Mouse (Mus musculus) lung, embryonic 15.5 days (tissue): ENCODE measurements around the gene Tkt. TPM values are rescaled to one million over a fixed set of nuclear protein-coding genes. Genes with fewer than 3 reads are reported as not detected.
"Not testable (repeated sequence)": the region's sequence is repeated elsewhere in the genome, so short reads cannot be mapped to it uniquely, and the experiment has no call there.

Source experiments
- ATAC-seq: fragments of 200-750 bp; cut with Nextera tagmentation; 2 replicates; pipeline ENCODE4 v1.8.0; 2017; ENCODE audit warnings: moderate number of reproducible peaks, borderline replicate concordance; ENCODE audit not compliant: low FRiP score, low TSS enrichment; ENCODE audit errors: extremely low read depth
- H3K27ac ChIP-seq: fragments of 300-500 bp; sonication (generic); 2 replicates; pipeline ENCODE4 v1.5.1; 2015; ENCODE audit warnings: moderate library complexity, mild to moderate bottlenecking, inconsistent platforms
- H3K27me3 ChIP-seq: fragments of 300-500 bp; sonication (generic); 2 replicates; pipeline ENCODE4 v1.6.1; 2015; ENCODE audit warnings: inconsistent platforms
- H3K36me3 ChIP-seq: fragments of 300-500 bp; sonication (generic); 2 replicates; pipeline ENCODE4 v1.6.1; 2015; ENCODE audit warnings: inconsistent platforms
- H3K4me1 ChIP-seq: fragments of 300-500 bp; sonication (generic); 2 replicates; pipeline ENCODE4 v1.6.1; 2015; ENCODE audit warnings: inconsistent platforms
- H3K4me2 ChIP-seq: fragments of 300-500 bp; sonication (generic); 2 replicates; pipeline ENCODE4 v1.6.1; 2015; ENCODE audit warnings: inconsistent platforms, mild to moderate bottlenecking, moderate library complexity
- H3K4me3 ChIP-seq: fragments of 300-500 bp; sonication (generic); 2 replicates; pipeline ENCODE4 v1.5.1; 2015; ENCODE audit warnings: mild to moderate bottlenecking, inconsistent platforms
- H3K9ac ChIP-seq: fragments of 300-500 bp; sonication (generic); 2 replicates; pipeline ENCODE4 v1.6.1; 2015; ENCODE audit warnings: inconsistent platforms
- H3K9me3 ChIP-seq: fragments of 300-500 bp; sonication (generic); 2 replicates; pipeline ENCODE4 v1.6.1; 2016; ENCODE audit warnings: inconsistent platforms
- WGBS: fragments of 180-500 bp; shearing (Covaris S2); methylation state at CpG from one replicate; pipeline ENCODE4 v1.1.7; 2015; 5-methylcytosine and 5-hydroxymethylcytosine counted together
- polyA plus RNA-seq: library from polyadenylated mRNA; unstranded; fragments of >200 nt; fragmentation: Nextera tagmentation; extraction: Ambion mirVana; gene quantifications from 2 replicates; pipeline ENCODE4 v1.2.1, GENCODE M21; 2015

Tkt gene
- polyA plus RNA-seq, 1 experiment from 2014 or later: 289 TPM

GRCm38 (mm10) chr14:30573983-30574584, 25.9 kb downstream of the Tkt start:
- H3K9ac ChIP-seq: no peak overlapping the region
- H3K4me1 ChIP-seq: peaks cover 16% of the 10 kb centered on the region

DNA sequence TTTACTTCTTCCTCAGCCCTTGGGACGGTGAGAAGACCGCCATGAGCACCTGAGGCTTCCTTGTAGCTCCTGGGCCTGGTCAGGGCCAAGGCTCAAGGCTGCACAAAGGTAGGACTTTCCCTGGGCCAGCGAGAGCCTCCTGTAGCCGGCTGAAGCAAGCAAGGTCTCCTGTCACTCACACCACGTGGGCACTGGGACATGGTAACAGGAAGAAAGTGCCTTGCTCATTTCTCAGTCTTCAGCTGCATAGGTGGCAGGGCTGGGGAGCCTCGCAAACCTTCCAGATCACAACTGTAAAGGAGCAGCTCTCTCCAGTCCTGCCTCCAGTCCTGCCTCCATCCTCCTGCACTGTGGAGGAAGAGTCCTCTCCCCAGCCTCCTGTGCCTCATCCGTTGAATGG, 27.6 kb downstream of the Tkt start:
- peaks cover 47% of the 10 kb centered on the region for H3K36me3 ChIP-seq
- 0 out of 2 replicates have a peak overlapping the region, but pooled peaks have one; percentile 7 for H3K9ac ChIP-seq
- H3K4me1 ChIP-seq: peaks cover 19% of the 10 kb centered on the region

More at GRCm38 (mm10) chr14:30573983-30574584, 25.9 kb downstream of the Tkt start:
- WGBS: 60% methylated on average over 6 of the region's 6 CpGs
- Histone ChIP-seq H3K4me3 (no peak overlapping the region), H3K36me3 (peaks cover 63% of the 10 kb centered on the region), H3K27me3 (no peaks in the 10 kb centered on the region), H3K4me2 (no peak overlapping the region), H3K9me3 (no peaks in the 10 kb centered on the region), H3K27ac (no peak overlapping the region)
- ATAC-seq: peak; percentile 47; the same call in 1 of the 2 replicates

DNA sequence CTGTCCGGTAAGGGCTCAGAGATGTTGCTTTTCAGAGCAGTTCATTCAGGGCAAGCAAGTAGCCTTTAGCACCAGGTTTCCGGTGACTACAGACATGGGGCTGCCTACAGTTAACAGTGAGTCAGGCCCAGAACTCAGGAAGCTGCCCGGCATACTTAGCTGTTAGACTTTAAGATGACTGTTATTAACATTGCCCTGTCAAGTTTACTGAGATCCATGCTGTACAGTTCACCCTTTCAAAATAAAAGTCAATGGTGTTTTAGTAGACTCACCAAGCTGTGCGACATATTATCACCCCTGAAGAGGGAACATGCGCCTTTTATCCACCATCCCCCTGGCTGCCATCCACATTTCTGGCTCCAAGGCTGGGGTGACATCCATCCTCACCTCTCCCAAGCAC, 28.1 kb downstream of the Tkt start:
- ATAC-seq: no peak; the same call in 1 of the 2 replicates
- H3K4me2 ChIP-seq: no peak overlapping the region
- no peak overlapping the region for H3K9ac ChIP-seq
- 28% methylated on average over 5 of the region's 5 CpGs for WGBS
- H3K4me3 ChIP-seq: no peak overlapping the region
- H3K36me3 ChIP-seq: peaks cover 43% of the 10 kb centered on the region
- H3K27ac ChIP-seq: no peak overlapping the region
- H3K4me1 ChIP-seq: peaks cover 19% of the 10 kb centered on the region
- no peaks in the 10 kb centered on the region for H3K9me3 ChIP-seq
- H3K27me3 ChIP-seq: no peaks in the 10 kb centered on the region

More for the DNA sequence above, 27.6 kb downstream of the Tkt start:
- H3K4me2 ChIP-seq: no peak overlapping the region
- no peak overlapping the region for H3K4me3 ChIP-seq
- H3K27me3 ChIP-seq: no peaks in the 10 kb centered on the region
- 64% methylated on average over 7 of the region's 7 CpGs for WGBS
- H3K9me3 ChIP-seq: no peaks in the 10 kb centered on the region
- ATAC-seq: no peak
- H3K27ac ChIP-seq: no peak overlapping the region

DNA sequence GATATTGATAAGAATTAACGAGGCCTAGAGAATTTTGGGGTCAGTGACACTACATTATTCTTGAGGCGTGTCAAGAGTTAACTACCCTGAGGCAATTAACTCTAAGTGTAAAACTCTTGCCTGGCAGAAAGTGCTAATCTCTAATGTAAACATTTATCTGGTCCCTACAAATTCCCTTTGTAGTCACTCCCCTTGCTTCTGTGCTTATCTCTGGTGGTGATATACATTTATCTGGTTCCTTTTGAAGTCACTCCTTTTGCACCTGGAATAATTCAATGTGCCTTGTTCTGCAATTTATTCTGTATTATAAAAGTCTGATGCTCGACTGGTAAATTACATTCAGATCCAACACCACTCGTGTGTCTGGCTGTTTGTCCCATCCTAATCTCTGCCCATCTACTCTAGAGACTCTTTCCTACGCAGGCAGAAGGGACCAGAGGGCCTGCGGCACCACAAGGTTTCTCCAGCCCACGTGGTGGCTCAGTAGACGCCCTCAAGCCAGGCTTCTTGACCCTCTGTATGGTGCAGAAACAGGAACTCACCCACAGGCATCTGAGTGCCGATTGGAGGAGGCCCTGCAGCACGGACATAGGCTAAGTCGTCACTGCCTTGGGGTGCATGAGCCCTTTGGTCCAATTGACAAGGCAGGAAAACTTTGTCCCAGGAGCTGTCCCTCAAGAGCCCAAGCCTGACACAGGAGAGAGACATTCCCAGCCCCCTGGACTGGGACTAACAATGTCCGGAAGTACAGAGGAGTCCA, 29.3 kb downstream of the Tkt start:
- H3K4me1 ChIP-seq: peaks cover 19% of the 10 kb centered on the region
- not testable (repeated sequence) for H3K4me2 ChIP-seq, H3K4me3 ChIP-seq, ATAC-seq, H3K27me3 ChIP-seq, H3K27ac ChIP-seq, H3K9ac ChIP-seq, H3K9me3 ChIP-seq
- H3K36me3 ChIP-seq: peaks cover 30% of the 10 kb centered on the region
- 13% methylated on average over 10 of the region's 12 CpGs for WGBS

- Histone ChIP-seq H3K36me3 (peaks cover 16% of the 10 kb centered on the region; the same call in 1 of the 2 replicates), H3K4me3 (no peak overlapping the region), H3K4me1 (peaks cover 21% of the 10 kb centered on the region), H3K27me3 (no peaks in the 10 kb centered on the region), H3K27ac (no peak overlapping the region), H3K9ac (no peak overlapping the region), H3K9me3 (no peaks in the 10 kb centered on the region), H3K4me2 (no peak overlapping the region)
- WGBS: 64% methylated on average over 5 of the region's 5 CpGs
- ATAC-seq: no peak
Measured at GRCm38 (mm10) chr14:30579180-30579579, 31.0 kb downstream of the Tkt start.

DNA sequence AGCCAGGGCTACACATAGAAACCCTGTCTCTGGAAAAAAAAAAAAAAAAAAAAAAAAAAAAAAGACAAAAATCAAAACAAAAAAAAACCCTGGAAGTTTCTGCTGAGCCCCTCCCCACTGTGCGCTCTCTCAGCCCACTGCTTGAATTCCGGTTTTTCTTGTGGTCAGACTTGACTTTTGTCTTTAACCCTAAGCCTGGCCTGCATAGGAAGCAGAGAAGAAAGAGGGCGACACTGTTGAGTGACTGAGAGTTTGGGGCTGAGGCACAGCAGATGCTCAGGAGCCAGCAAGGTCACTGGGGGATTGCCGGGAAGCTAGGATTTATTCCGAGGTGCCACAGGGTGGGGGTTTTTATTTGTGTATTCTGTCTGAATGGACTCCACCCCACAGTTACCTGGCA, 31.7 kb downstream of the Tkt start:
- 30% methylated on average over 5 of the region's 5 CpGs for WGBS
- Histone ChIP-seq H3K4me3 (no peak overlapping the region), H3K36me3 (peaks cover 10% of the 10 kb centered on the region; the same call in 1 of the 2 replicates), H3K27me3 (no peaks in the 10 kb centered on the region), H3K9ac (no peak overlapping the region), H3K4me1 (peaks cover 28% of the 10 kb centered on the region), H3K9me3 (no peaks in the 10 kb centered on the region), H3K4me2 (no peak overlapping the region), H3K27ac (no peak overlapping the region)
- ATAC-seq: no peak

- no peak overlapping the region for H3K9ac ChIP-seq
- H3K9me3 ChIP-seq: no peaks in the 10 kb centered on the region
- no peak overlapping the region for H3K4me2 ChIP-seq
- no peak for ATAC-seq
- H3K36me3 ChIP-seq: no peaks in the 10 kb centered on the region
- H3K4me1 ChIP-seq: peaks cover 31% of the 10 kb centered on the region
- H3K4me3 ChIP-seq: no peak overlapping the region
- no peak overlapping the region for H3K27ac ChIP-seq
- no peaks in the 10 kb centered on the region for H3K27me3 ChIP-seq
- WGBS: 76% methylated on average over 1 of the region's 1 CpGs
Measured at GRCm38 (mm10) chr14:30581238-30581637, 33.1 kb downstream of the Tkt start.

GRCm38 (mm10) chr14:30584077-30584476, 35.9 kb downstream of the Tkt start:
- ATAC-seq: no peak
- Histone ChIP-seq H3K4me1 (peaks cover 36% of the 10 kb centered on the region), H3K9me3 (no peaks in the 10 kb centered on the region), H3K4me3 (no peak overlapping the region), H3K36me3 (no peaks in the 10 kb centered on the region), H3K27ac (no peak overlapping the region), H3K4me2 (no peak overlapping the region), H3K27me3 (no peaks in the 10 kb centered on the region), H3K9ac (no peak overlapping the region)
- WGBS: 70% methylated on average over 2 of the region's 2 CpGs

DNA sequence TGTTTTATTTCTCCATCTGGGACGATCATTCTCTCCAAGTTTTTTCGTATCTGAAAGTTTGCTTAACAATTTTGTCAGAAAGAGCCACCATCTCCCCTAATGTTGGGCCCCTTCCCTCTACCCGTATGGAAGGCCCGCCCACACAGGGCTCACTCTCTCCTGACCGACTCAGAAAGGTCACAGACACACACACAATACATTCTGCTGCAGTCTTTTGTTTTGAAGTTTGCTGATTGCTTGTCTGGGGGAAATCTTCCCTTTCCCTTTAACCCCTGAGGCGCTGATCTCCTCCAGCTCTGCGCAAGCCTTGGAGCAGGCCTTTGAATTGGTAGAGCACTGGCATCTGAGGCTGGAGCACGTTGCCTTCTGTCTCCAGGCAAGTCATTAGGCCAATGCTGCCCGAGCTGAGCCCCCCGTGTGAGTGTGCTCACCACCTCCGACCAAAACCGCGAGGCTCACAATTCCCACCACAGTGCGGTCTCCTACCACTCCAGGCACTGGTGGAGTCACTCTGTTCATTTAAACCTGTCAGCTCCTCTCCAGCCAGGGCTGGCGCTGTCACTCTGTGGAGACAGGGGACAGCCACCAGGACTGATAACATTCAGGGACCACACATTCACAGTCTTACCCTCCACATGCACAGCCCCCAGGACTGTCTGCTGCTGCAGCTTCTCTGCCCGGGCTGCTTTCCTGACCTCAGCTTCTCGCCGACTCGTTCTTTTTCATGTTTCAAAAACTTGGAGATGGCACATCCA, 36.5 kb downstream of the Tkt start:
- 0 out of 2 replicates have a peak, but pooled peaks have one; percentile 8 for ATAC-seq
- no peaks in the 10 kb centered on the region for H3K27me3 ChIP-seq
- H3K9ac ChIP-seq: no peak overlapping the region
- no peaks in the 10 kb centered on the region for H3K36me3 ChIP-seq
- peak overlapping the region; percentile 20; the same call in 1 of the 2 replicates for H3K4me2 ChIP-seq
- H3K27ac ChIP-seq: no peak overlapping the region
- no peaks in the 10 kb centered on the region for H3K9me3 ChIP-seq
- H3K4me3 ChIP-seq: no peak overlapping the region
- WGBS: 19% methylated on average over 19 of the region's 19 CpGs
- peaks cover 36% of the 10 kb centered on the region for H3K4me1 ChIP-seq

GRCm38 (mm10) chr14:30585323-30585722, 37.2 kb downstream of the Tkt start:
- Histone ChIP-seq H3K4me2 (no peak overlapping the region), H3K27me3 (no peaks in the 10 kb centered on the region), H3K27ac (no peak overlapping the region), H3K4me3 (no peak overlapping the region), H3K36me3 (no peaks in the 10 kb centered on the region), H3K4me1 (peaks cover 33% of the 10 kb centered on the region), H3K9me3 (no peaks in the 10 kb centered on the region), H3K9ac (no peak overlapping the region)
- WGBS: 61% methylated on average over 5 of the region's 5 CpGs
- no peak for ATAC-seq

GRCm38 (mm10) chr14:30586780-30587461, 38.8 kb downstream of the Tkt start:
- H3K4me2 ChIP-seq: no peak overlapping the region
- WGBS: 20% methylated on average over 7 of the region's 7 CpGs
- 0 out of 2 replicates have a peak, but pooled peaks have one; percentile 37 for ATAC-seq
- no peaks in the 10 kb centered on the region for H3K27me3 ChIP-seq
- H3K4me3 ChIP-seq: no peak overlapping the region
- H3K27ac ChIP-seq: peak overlapping the region; percentile 63
- H3K9ac ChIP-seq: no peak overlapping the region
- peaks cover 38% of the 10 kb centered on the region for H3K4me1 ChIP-seq
- H3K36me3 ChIP-seq: no peaks in the 10 kb centered on the region
- H3K9me3 ChIP-seq: no peaks in the 10 kb centered on the region
